10 mouse cellular contexts compared by ENCODE assay signal in genomic region chr7:27128162-27128561, GRCm38 (mm10). TPM values are rescaled to one million over a fixed set of nuclear protein-coding genes. Genes with fewer than 3 reads are reported as not detected.
DNase-seq lines count a peak whose midpoint lies in the region; ATAC-seq and TF ChIP-seq lines count a peak whose summit lies in the region.
"Had no signal": no experiment of that assay in that cellular context is flagged by ENCODE, and none has a peak within 500 bp of the region (broad histone marks: within the 10 kb centered on the region; RNA-seq: fewer than 3 reads in every experiment).

No protein-coding gene starts in this region.

- H3K36me3 ChIP-seq in testis, adult 2 months (ENCODE audit: control insufficient read depth, insufficient read depth, low read length) = no peaks in the 10 kb centered on the region
- H3K36me3 ChIP-seq: heart, embryonic 13.5 days had no signal

- peaks cover 11% of the 10 kb centered on the region for H3K4me1 ChIP-seq in testis, adult 2 months (ENCODE audit: control insufficient read depth, insufficient read depth, low read length)

- TF ChIP-seq POLR2A in testis, adult 2 months (IDR thresholded peaks at IDR 0.05; ENCODE audit: control insufficient read depth, low read depth, low read length) = no peak

- ATAC-seq in hematopoietic stem cell, adult 5-6 weeks (replicated peaks in 1 of 2; ENCODE audit: insufficient read depth in 1 of 2, low FRiP score in 2 of 2, low TSS enrichment in 1 of 2, low read depth in 1 of 2, poor library complexity in 2 of 2, severe bottlenecking in 2 of 2) = peak; percentile 86 to 89

- H3K27ac ChIP-seq in testis, adult 2 months (ENCODE audit: control insufficient read depth, insufficient read depth, low read depth, low read length) = no peak overlapping the region
- H3K27ac ChIP-seq: heart, embryonic 13.5 days had no signal

- H3K4me3 ChIP-seq in testis, adult 2 months (ENCODE audit: control insufficient read depth, low read depth, low read length) = no peak overlapping the region
- H3K4me3 ChIP-seq: heart, embryonic 13.5 days had no signal

- peak; percentile 63; the same call in 1 of the 2 replicates for TF ChIP-seq CTCF in testis, adult 2 months (IDR thresholded peaks at IDR 0.05; ENCODE audit: control insufficient read depth, insufficient read depth, insufficient replicate concordance, low read depth, low read length)

- H3K27me3 ChIP-seq in testis, adult 2 months (ENCODE audit: control insufficient read depth, insufficient read depth, low read length) = no peaks in the 10 kb centered on the region
- H3K27me3 ChIP-seq: heart, embryonic 13.5 days had no signal

- DNase-seq in cerebellum, postnatal 14 days = peak; percentile 45 to 57
- no peak for DNase-seq in cerebellum, adult 18-20 months
- no peak for DNase-seq in testis, postnatal 14 days (ENCODE audit: low spot score)
- peak; percentile 40 to 41 for DNase-seq in layer of hippocampus, postnatal 10 days (ENCODE audit: low spot score in 2 of 2)
- peak; percentile 17 for DNase-seq in naive thymus-derived CD4-positive, alpha-beta T cell, adult 2 months (ENCODE audit: low read depth)
- no peak for DNase-seq in natural killer cell, adult 2 months (ENCODE audit: low spot score in 2 of 2)

RNA-seq across cellular contexts. Expression of gene Cyp2f2, which starts 8.5 kb away (rescaled TPM):
- 1.2 and 2.0 TPM in 2 replicates for polyA plus RNA-seq in testis, adult 2 months (2012; rRNA removed)
- not detected in 2 replicates for total RNA-seq in hematopoietic stem cell, adult 5-6 weeks (2017)
- under 1 TPM; 0.18 to 0.51 TPM for total RNA-seq in layer of hippocampus, postnatal 10 days (2021)
- polyA plus RNA-seq: heart, embryonic 13.5 days had no signal

RNA-seq across cellular contexts. Expression of gene Cyp2t4, which starts 25.4 kb away (rescaled TPM):
- 0.06 TPM in 1 of 2 replicates, not detected in the other for polyA plus RNA-seq in testis, adult 2 months (2012; rRNA removed)
- not detected in 2 replicates for total RNA-seq in hematopoietic stem cell, adult 5-6 weeks (2017)
- not detected for total RNA-seq in layer of hippocampus, postnatal 10 days (2021)
- polyA plus RNA-seq: spleen, adult 2 months had no signal

RNA-seq across cellular contexts. Expression of gene Egln2, which starts 38.4 kb away (rescaled TPM):
- polyA plus RNA-seq in testis, adult 2 months (2012; rRNA removed) = 622 and 747 TPM in 2 replicates
- total RNA-seq in hematopoietic stem cell, adult 5-6 weeks (2017) = 21.0 and 24.1 TPM in 2 replicates
- total RNA-seq in layer of hippocampus, postnatal 10 days (2021) = 10 to 100 TPM; 85.9 to 88.9 TPM

RNA-seq across cellular contexts. Expression of gene Rab4b, which starts 50.5 kb away (rescaled TPM):
- 64.5 and 65.1 TPM in 2 replicates for polyA plus RNA-seq in testis, adult 2 months (2012; rRNA removed)
- total RNA-seq in hematopoietic stem cell, adult 5-6 weeks (2017) = 15.4 and 21.1 TPM in 2 replicates
- 10 to 100 TPM; 76.6 to 84.2 TPM for total RNA-seq in layer of hippocampus, postnatal 10 days (2021)

RNA-seq across cellular contexts. Expression of gene Gm21983, which starts 52.7 kb away (rescaled TPM):
- polyA plus RNA-seq in testis, adult 2 months (2012; rRNA removed) = not detected in 2 replicates
- not detected in 2 replicates for total RNA-seq in hematopoietic stem cell, adult 5-6 weeks (2017)
- total RNA-seq in layer of hippocampus, postnatal 10 days (2021) = under 1 TPM in 1 of 2 experiments, not detected in 1; 0.75 TPM
- polyA plus RNA-seq: spleen, adult 2 months had no signal

Comparison
In these comparisons a context has a peak if more than half of its experiments do, and no peak if none do; other contexts are left out.
1. DNase-seq: peak in cerebellum, postnatal 14 days (2 of 2), layer of hippocampus, postnatal 10 days (2 of 2) and naive thymus-derived CD4-positive, alpha-beta T cell, adult 2 months (single experiment); none in cerebellum, adult 18-20 months (0 of 2), testis, postnatal 14 days (single experiment) and natural killer cell, adult 2 months (0 of 2).